In the genomic region with DNA sequence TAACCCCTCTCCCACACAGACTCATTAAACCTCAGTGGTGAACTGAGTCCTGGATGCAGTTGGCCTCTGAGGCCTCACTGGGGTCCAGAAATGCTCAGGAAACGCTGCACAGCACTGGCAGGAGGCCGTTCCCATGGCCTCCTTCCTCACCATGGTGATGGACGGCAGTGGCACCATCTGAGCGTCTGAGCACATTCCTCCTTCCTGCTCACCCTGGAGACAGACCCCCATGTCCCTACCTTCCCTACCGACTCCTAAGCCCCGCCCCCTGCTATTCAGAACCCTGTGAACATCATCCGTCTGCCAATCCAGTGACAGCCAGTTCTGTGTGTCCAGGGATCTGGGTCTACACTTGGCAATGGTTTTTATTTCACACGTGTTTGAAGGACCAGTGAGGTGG, we compare ENCODE assay signal across 12 mouse cellular contexts. TPM values are rescaled to one million over a fixed set of nuclear protein-coding genes. Genes with fewer than 3 reads are reported as not detected.
A peak's percentile ranks its signal among the peaks of the same experiment; 100 is the strongest.
DNase-seq lines count a peak whose midpoint lies in the region; ATAC-seq and TF ChIP-seq lines count a peak whose summit lies in the region.
"Had no signal": no experiment of that assay in that cellular context is flagged by ENCODE, and none has a peak within 500 bp of the region (broad histone marks: within the 10 kb centered on the region; RNA-seq: fewer than 3 reads in every experiment).

No protein-coding gene starts in this region.

- no peak for TF ChIP-seq EP300 in lung, postnatal 0 days (IDR thresholded peaks at IDR 0.05)

- H3K27me3 ChIP-seq in thymus, adult 2 months (ENCODE audit: control insufficient read depth, insufficient read depth, low read length), result no peaks in the 10 kb centered on the region
- no peaks in the 10 kb centered on the region for H3K27me3 ChIP-seq in embryonic facial prominence, embryonic 14.5 days (replicated peaks; ENCODE audit: control insufficient read depth, insufficient read depth, low read length)
- H3K27me3 ChIP-seq in neural tube, embryonic 15.5 days (replicated peaks), result no peaks in the 10 kb centered on the region
- H3K27me3 ChIP-seq in lung, postnatal 0 days (replicated peaks; ENCODE audit: insufficient read depth, low read length), result no peaks in the 10 kb centered on the region
- H3K27me3 ChIP-seq: limb, embryonic 12.5 days had no signal

- no peaks in the 10 kb centered on the region for H3K36me3 ChIP-seq in thymus, adult 2 months (ENCODE audit: control insufficient read depth, insufficient read depth, low read length)
- H3K36me3 ChIP-seq in embryonic facial prominence, embryonic 14.5 days (ENCODE audit: control insufficient read depth, insufficient read depth, low read length), result no peaks in the 10 kb centered on the region
- no peaks in the 10 kb centered on the region for H3K36me3 ChIP-seq in neural tube, embryonic 15.5 days
- no peaks in the 10 kb centered on the region for H3K36me3 ChIP-seq in lung, postnatal 0 days (ENCODE audit: insufficient read depth, low read length)
- H3K36me3 ChIP-seq: limb, embryonic 12.5 days had no signal

- no peak overlapping the region for H3K4me2 ChIP-seq in embryonic facial prominence, embryonic 14.5 days (ENCODE audit: low read depth, low read length)
- H3K4me2 ChIP-seq in neural tube, embryonic 15.5 days, result no peak overlapping the region
- no peak overlapping the region for H3K4me2 ChIP-seq in lung, postnatal 0 days (replicated peaks; ENCODE audit: low read depth, low read length)
- H3K4me2 ChIP-seq: limb, embryonic 12.5 days had no signal

- no peak for DNase-seq in thymus, adult 2 months
- no peak for DNase-seq in thymus, postnatal 25 days
- DNase-seq in embryonic facial prominence, embryonic 14.5 days (ENCODE audit: low spot score), result no peak
- peak; percentile 43 for DNase-seq in induced T-regulatory cell, adult 2 months (ENCODE audit: low read depth)
- DNase-seq in lung, postnatal 0 days (ENCODE audit: low spot score), result no peak
- no peak for DNase-seq in MN1 (ENCODE audit: low spot score)
- no peak for DNase-seq in B cell, adult 2 months
- DNase-seq: kidney, postnatal 14 days; lung, postnatal 14 days had no signal

- H3K9me3 ChIP-seq in embryonic facial prominence, embryonic 14.5 days (ENCODE audit: control insufficient read depth, low read length), result no peaks in the 10 kb centered on the region
- no peaks in the 10 kb centered on the region for H3K9me3 ChIP-seq in neural tube, embryonic 15.5 days (replicated peaks)
- no peaks in the 10 kb centered on the region for H3K9me3 ChIP-seq in lung, postnatal 0 days (ENCODE audit: low read length)
- H3K9me3 ChIP-seq: limb, embryonic 12.5 days had no signal

- H3K4me1 ChIP-seq in thymus, adult 2 months (replicated peaks; ENCODE audit: control insufficient read depth, insufficient read depth, low read length), result peaks cover 89% of the 10 kb centered on the region
- peaks cover 22% of the 10 kb centered on the region for H3K4me1 ChIP-seq in embryonic facial prominence, embryonic 14.5 days (ENCODE audit: control insufficient read depth, insufficient read depth, low read length)
- H3K4me1 ChIP-seq in neural tube, embryonic 15.5 days, result peaks cover 69% of the 10 kb centered on the region
- H3K4me1 ChIP-seq in lung, postnatal 0 days (ENCODE audit: insufficient read depth, low read depth, low read length), result no peaks in the 10 kb centered on the region

- WGBS in thymus, adult 2 months, result 48% methylated on average over 8 of the region's 8 CpGs
- WGBS in embryonic facial prominence, embryonic 14.5 days, result 21% methylated on average over 8 of the region's 8 CpGs
- 5% methylated on average over 8 of the region's 8 CpGs for WGBS in neural tube, embryonic 15.5 days
- 25% methylated on average over 8 of the region's 8 CpGs for WGBS in lung, postnatal 0 days

- peak overlapping the region; percentile 87 for H3K27ac ChIP-seq in thymus, adult 2 months (ENCODE audit: control insufficient read depth, insufficient read depth, low read length)
- no peak overlapping the region for H3K27ac ChIP-seq in embryonic facial prominence, embryonic 14.5 days (replicated peaks; ENCODE audit: low read depth, low read length)
- H3K27ac ChIP-seq in neural tube, embryonic 15.5 days (replicated peaks), result peak overlapping the region; percentile 33; the same call in 1 of the 2 replicates
- H3K27ac ChIP-seq in lung, postnatal 0 days (ENCODE audit: low read length), result no peak overlapping the region
- H3K27ac ChIP-seq: limb, embryonic 12.5 days had no signal

- no peak for TF ChIP-seq POLR2A in thymus, adult 2 months (IDR thresholded peaks at IDR 0.05; ENCODE audit: control insufficient read depth, extremely low read depth, insufficient read depth, low read length, poor library complexity)

- ATAC-seq in embryonic facial prominence, embryonic 14.5 days (ENCODE audit: low read depth), result peak; percentile 71; the same call in 1 of the 2 replicates
- peak; percentile 50; the same call in 1 of the 2 replicates for ATAC-seq in neural tube, embryonic 15.5 days (ENCODE audit: low FRiP score)
- no peak for ATAC-seq in lung, postnatal 0 days

- no peak for TF ChIP-seq CTCF in thymus, adult 2 months (IDR thresholded peaks at IDR 0.05; ENCODE audit: borderline replicate concordance, control insufficient read depth, extremely low read depth, insufficient read depth, low read length, poor library complexity)
- TF ChIP-seq CTCF in lung, postnatal 0 days (IDR thresholded peaks at IDR 0.05), result no peak

- no peak overlapping the region for H3K4me3 ChIP-seq in thymus, adult 2 months (ENCODE audit: control insufficient read depth, insufficient read depth, low read length)
- H3K4me3 ChIP-seq in embryonic facial prominence, embryonic 14.5 days (ENCODE audit: low read depth, low read length), result no peak overlapping the region
- no peak overlapping the region for H3K4me3 ChIP-seq in neural tube, embryonic 15.5 days (replicated peaks)
- H3K4me3 ChIP-seq in lung, postnatal 0 days (ENCODE audit: low read depth, low read length), result no peak overlapping the region
- H3K4me3 ChIP-seq: erythroblast, embryonic 14.5 days; limb, embryonic 12.5 days had no signal

- H3K9ac ChIP-seq in embryonic facial prominence, embryonic 14.5 days (ENCODE audit: low read depth, low read length), result no peak overlapping the region
- H3K9ac ChIP-seq in neural tube, embryonic 15.5 days (replicated peaks), result no peak overlapping the region
- H3K9ac ChIP-seq in lung, postnatal 0 days (replicated peaks; ENCODE audit: low read depth), result no peak overlapping the region
- H3K9ac ChIP-seq: limb, embryonic 12.5 days had no signal

RNA-seq across cellular contexts. Expression of gene Prex1, which starts 42.6 kb away (rescaled TPM):
- 264 and 297 TPM in 2 replicates for polyA plus RNA-seq in thymus, adult 2 months (2012; rRNA removed)
- polyA plus RNA-seq in embryonic facial prominence, embryonic 14.5 days (2014; fragmentation: Nextera tagmentation; extraction: Ambion mirVana), result 22.7 and 26.6 TPM in 2 replicates
- polyA plus RNA-seq in neural tube, embryonic 15.5 days (2015; fragmentation: Nextera tagmentation; extraction: Ambion mirVana), result 22.0 and 24.9 TPM in 2 replicates
- polyA plus RNA-seq in lung, postnatal 0 days (2015; fragmentation: Nextera tagmentation; extraction: Ambion mirVana), result 6.9 and 7.5 TPM in 2 replicates

Comparison
In these comparisons a context has a peak if more than half of its experiments do, and no peak if none do; other contexts are left out.
1. H3K27ac ChIP-seq: peak in thymus, adult 2 months (single experiment) and neural tube, embryonic 15.5 days (single experiment); none in embryonic facial prominence, embryonic 14.5 days (single experiment) and lung, postnatal 0 days (single experiment).